Mouse (Mus musculus) E14TG2a.4 (cell line): ENCODE results near the gene Rasgef1b.

Experiments used
- CTCF ChIP-seq: conservative IDR thresholded peaks from 2 replicates; pipeline ENCODE4 v1.5.1; 2014; ENCODE audit warnings: low read length
- NANOG ChIP-seq: IDR thresholded peaks from 2 replicates; pipeline ENCODE4 v1.6.1; 2014; ENCODE audit warnings: borderline replicate concordance, low read length, mixed read lengths
- POU5F1 ChIP-seq: IDR thresholded peaks from 2 replicates; pipeline ENCODE4 v1.6.1; 2014; ENCODE audit warnings: low read length, borderline replicate concordance

GRCm38 (mm10) chr5:99218385-99218784, 510.5 kb downstream of the Rasgef1b start:
- no peak for TF ChIP-seq CTCF
- TF ChIP-seq NANOG, result no peak
- no peak for TF ChIP-seq POU5F1
